Mouse (Mus musculus): ENCODE measurements around the gene Cdkn2aipnl. TPM values are rescaled to one million over a fixed set of nuclear protein-coding genes. Genes with fewer than 3 reads are reported as not detected.

The Cdkn2aipnl gene
- 47.6 and 63.6 TPM in 2 replicates for total RNA-seq (2017)

- peak; percentile 94 to 97 for ATAC-seq (replicated peaks in 1 of 2; ENCODE audit: insufficient read depth in 1 of 2, low FRiP score in 2 of 2, low TSS enrichment in 1 of 2, low read depth in 1 of 2, poor library complexity in 2 of 2, severe bottlenecking in 2 of 2)
These were observed at the start of gene Cdkn2aipnl for GRCm38 (mm10) chr11:51967443-51968401. Gene Cdkn2aipnl (plus strand): TSS chr11:51967661.

GRCm38 (mm10) chr11:51917951-51918350 lies 49.5 kb upstream of the Cdkn2aipnl start:
- no peak for ATAC-seq (replicated peaks in 1 of 2; ENCODE audit: insufficient read depth in 1 of 2, low FRiP score in 2 of 2, low TSS enrichment in 1 of 2, low read depth in 1 of 2, poor library complexity in 2 of 2, severe bottlenecking in 2 of 2)

GRCm38 (mm10) chr11:51918576-51918975 lies 48.9 kb upstream of the Cdkn2aipnl start:
- no peak for ATAC-seq (replicated peaks in 1 of 2; ENCODE audit: insufficient read depth in 1 of 2, low FRiP score in 2 of 2, low TSS enrichment in 1 of 2, low read depth in 1 of 2, poor library complexity in 2 of 2, severe bottlenecking in 2 of 2)

DNA sequence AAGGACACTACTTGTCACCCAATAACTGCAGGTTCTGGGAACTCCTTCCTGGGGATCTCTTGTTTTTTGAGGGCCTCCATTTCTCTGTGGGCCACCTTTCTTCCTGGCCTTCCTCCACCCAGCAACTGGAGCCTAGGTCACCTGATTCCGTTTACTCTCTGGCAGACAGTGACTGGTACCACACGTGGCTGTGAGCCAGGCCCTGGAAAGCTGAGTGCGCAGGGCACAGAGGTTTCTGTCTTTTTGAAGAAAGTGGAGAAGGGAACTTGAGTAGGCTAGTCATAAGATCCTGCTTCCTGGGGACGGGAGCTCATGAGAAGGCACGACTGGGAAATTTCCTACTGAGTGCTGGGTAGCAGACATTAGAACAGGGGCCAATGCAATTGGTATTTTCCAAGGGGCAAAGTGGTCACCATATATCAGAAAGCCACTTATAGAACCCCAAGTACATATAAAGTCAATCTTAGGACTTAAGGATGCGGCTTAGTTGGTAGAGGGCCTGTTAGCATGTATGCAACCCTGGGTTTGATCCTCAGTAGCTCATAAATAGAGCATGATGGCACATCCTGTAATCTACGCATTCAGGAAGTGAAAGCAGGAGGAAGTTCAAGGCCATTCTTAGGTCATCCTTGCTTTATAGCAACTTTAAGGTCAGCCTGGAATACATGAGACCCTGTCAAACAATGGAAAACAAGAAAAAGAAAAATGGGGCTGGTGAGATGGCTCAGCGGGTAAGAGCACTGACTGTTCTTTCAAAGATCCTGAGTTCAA lies 45.9 kb upstream of the Cdkn2aipnl start:
- ATAC-seq (replicated peaks in 1 of 2; ENCODE audit: insufficient read depth in 1 of 2, low FRiP score in 2 of 2, low TSS enrichment in 1 of 2, low read depth in 1 of 2, poor library complexity in 2 of 2, severe bottlenecking in 2 of 2): no peak; a peak in 1 of 4 replicates

GRCm38 (mm10) chr11:51922421-51922841 lies 45.0 kb upstream of the Cdkn2aipnl start:
- ATAC-seq (replicated peaks in 1 of 2; ENCODE audit: insufficient read depth in 1 of 2, low FRiP score in 2 of 2, low TSS enrichment in 1 of 2, low read depth in 1 of 2, poor library complexity in 2 of 2, severe bottlenecking in 2 of 2): no peak

DNA sequence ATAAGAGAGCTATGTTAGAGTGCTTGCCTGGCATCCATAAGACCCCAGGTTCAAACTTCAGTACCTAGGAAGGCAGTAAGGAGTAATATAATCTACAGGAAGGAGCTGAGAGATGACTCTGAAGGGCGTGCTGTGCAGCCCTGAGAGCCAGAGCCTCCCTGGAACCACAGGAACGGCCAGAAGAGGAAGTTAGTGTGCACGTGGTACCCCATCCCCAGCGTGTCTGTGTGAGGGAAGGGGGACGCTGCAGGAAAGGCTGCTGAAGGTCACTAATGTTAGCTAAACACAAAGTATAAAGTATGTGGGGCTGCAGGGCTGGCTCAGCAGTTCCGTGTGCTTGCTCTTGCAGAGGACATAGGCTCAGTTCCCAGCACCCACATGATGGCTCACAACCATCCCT lies 41.9 kb upstream of the Cdkn2aipnl start:
- ATAC-seq (replicated peaks in 1 of 2; ENCODE audit: insufficient read depth in 1 of 2, low FRiP score in 2 of 2, low TSS enrichment in 1 of 2, low read depth in 1 of 2, poor library complexity in 2 of 2, severe bottlenecking in 2 of 2): peak; percentile 93 to 94

DNA sequence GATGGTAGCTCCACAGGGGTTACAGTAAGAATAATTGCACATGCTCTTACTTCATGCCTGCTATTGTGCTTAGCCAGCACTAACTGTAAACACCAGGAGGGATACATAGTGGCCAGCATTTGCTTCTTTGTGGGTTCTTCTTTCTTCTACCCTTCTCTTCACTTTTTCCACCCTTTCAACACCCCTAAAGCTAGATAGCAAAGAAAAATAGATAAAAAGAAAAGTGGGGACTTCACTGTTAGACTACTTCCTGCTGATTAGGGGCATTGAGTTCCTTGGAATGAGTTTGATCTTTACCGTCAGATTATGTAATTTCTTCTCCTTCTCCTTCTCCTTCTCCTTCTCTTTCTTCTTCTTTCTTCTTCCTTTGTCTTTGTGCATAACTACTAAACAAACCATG lies 41.1 kb upstream of the Cdkn2aipnl start:
- ATAC-seq (replicated peaks in 1 of 2; ENCODE audit: insufficient read depth in 1 of 2, low FRiP score in 2 of 2, low TSS enrichment in 1 of 2, low read depth in 1 of 2, poor library complexity in 2 of 2, severe bottlenecking in 2 of 2): no peak

DNA sequence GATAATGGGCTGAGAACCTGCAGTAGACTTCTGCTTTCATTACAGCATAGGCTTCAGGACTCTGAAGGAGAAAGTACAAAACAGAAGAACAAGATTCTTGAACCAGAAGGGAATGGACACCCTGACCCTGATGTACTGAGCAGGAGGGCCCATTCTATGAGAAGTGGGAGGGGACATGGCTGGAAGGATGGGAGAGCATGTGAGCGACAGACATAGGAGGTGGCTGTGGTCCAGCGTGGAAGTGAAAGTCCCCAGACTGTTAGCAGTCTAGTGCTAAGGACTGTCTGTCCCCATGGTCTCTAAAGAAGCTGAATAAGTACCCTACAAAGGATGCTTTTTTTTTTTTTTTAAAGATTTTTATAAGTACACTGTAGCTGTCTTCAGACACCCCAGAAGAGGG lies 40.4 kb upstream of the Cdkn2aipnl start:
- ATAC-seq (replicated peaks in 1 of 2; ENCODE audit: insufficient read depth in 1 of 2, low FRiP score in 2 of 2, low TSS enrichment in 1 of 2, low read depth in 1 of 2, poor library complexity in 2 of 2, severe bottlenecking in 2 of 2): no peak

DNA sequence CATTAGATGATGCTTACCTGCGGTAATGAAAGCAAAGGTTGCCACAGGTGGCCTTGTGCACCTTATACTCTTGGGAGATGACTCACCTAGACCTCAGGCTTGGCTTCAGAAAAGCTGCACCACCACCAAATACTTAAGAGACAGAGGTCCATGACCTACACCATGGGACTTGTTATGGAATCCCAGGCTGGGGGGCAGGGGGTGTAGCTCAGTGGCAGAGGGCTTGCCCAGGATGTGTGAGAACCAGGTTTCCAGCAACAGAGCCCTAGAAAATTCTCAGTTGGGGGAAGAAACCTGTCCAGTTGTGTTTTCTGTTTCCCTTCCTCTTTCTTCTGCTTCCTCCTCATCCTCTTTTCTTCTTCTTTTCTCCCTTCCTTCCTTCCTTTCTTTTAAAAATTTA lies 36.3 kb upstream of the Cdkn2aipnl start:
- ATAC-seq (replicated peaks in 1 of 2; ENCODE audit: insufficient read depth in 1 of 2, low FRiP score in 2 of 2, low TSS enrichment in 1 of 2, low read depth in 1 of 2, poor library complexity in 2 of 2, severe bottlenecking in 2 of 2): no peak

GRCm38 (mm10) chr11:51931790-51932189 lies 35.7 kb upstream of the Cdkn2aipnl start:
- ATAC-seq (replicated peaks in 1 of 2; ENCODE audit: insufficient read depth in 1 of 2, low FRiP score in 2 of 2, low TSS enrichment in 1 of 2, low read depth in 1 of 2, poor library complexity in 2 of 2, severe bottlenecking in 2 of 2): peak; percentile 98

- no peak for ATAC-seq (replicated peaks in 1 of 2; ENCODE audit: insufficient read depth in 1 of 2, low FRiP score in 2 of 2, low TSS enrichment in 1 of 2, low read depth in 1 of 2, poor library complexity in 2 of 2, severe bottlenecking in 2 of 2)
These were observed 33.2 kb upstream of the Cdkn2aipnl start for GRCm38 (mm10) chr11:51934230-51934629.

DNA sequence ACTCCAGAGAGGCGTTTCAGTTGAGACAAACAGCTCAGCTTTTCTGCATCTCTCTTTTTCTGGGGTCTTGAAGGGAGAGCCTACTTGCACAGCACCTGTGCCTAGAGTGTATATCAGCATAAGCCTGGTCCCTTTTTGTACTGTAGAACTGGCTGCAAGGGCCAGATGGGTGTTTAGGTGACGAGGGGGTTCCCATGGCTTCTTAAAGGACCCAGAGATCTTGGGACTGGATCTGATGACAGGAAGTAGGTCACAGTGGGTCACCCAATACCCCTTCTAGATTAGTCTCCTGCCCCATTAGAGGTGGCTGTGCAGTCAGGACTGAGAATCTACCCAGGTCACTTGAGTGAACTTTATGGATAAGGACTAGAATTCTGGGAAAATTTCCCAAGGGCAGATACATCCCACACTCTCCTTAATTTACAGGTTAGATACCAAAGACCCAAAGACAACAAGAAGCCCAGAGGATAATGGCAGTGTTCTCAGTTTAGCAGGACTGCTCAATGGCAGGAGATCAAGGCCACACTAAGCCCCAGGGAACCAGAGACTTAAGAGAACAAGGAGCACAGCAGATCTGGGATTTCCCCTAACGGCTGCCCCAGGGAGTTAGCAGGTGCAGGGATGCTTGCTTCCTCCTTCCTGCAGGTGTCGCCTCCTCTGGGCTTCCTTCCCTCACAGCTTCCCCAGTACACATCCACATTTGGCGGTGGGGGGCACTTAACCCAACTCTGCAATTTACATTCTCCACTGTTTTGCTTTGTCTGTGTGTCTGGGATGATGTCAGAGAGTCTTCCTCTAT lies 31.6 kb upstream of the Cdkn2aipnl start:
- ATAC-seq (replicated peaks in 1 of 2; ENCODE audit: insufficient read depth in 1 of 2, low FRiP score in 2 of 2, low TSS enrichment in 1 of 2, low read depth in 1 of 2, poor library complexity in 2 of 2, severe bottlenecking in 2 of 2): peak in 1 of 2 experiments; percentile 19; a peak in 1 of 4 replicates

GRCm38 (mm10) chr11:51937361-51937781 lies 30.1 kb upstream of the Cdkn2aipnl start:
- no peak for ATAC-seq (replicated peaks in 1 of 2; ENCODE audit: insufficient read depth in 1 of 2, low FRiP score in 2 of 2, low TSS enrichment in 1 of 2, low read depth in 1 of 2, poor library complexity in 2 of 2, severe bottlenecking in 2 of 2)

DNA sequence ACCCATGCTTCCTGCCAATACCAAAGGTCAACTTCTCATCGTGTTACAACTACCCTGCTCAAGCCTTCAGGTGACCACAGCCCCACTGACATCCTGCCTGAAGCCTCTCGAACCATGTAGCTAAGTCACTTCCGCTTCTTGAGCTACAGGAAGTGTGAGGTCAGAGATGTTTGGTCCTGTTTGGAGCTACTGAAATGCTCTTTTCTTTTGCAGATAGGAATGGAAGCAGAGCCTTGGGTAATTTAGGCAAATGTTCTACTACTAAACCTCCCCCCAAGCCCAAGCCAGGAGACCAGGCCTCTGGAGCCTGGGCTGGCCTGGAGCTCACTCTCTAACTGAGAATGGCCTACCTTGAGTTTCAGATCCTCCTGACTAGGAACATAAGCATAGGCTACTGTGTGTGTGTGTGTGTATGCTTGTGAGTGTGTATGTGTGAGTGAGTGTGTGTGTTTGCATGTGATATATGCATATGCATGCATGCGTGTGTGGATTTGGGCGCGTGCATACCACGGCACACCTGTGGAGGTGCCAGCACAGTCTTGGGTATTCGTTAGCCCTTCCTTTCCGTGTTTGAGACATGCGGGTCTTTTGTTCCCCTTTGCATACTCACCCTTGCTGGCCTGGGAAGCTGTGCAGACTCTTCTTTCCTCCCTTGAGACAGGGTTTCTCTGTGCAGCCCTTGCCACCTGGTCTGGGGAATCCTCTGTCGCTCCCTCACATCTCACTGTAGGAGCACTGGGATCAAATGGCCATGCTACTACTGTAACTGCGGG lies 28.5 kb upstream of the Cdkn2aipnl start:
- ATAC-seq (replicated peaks in 1 of 2; ENCODE audit: insufficient read depth in 1 of 2, low FRiP score in 2 of 2, low TSS enrichment in 1 of 2, low read depth in 1 of 2, poor library complexity in 2 of 2, severe bottlenecking in 2 of 2): peak; percentile 83 to 87

DNA sequence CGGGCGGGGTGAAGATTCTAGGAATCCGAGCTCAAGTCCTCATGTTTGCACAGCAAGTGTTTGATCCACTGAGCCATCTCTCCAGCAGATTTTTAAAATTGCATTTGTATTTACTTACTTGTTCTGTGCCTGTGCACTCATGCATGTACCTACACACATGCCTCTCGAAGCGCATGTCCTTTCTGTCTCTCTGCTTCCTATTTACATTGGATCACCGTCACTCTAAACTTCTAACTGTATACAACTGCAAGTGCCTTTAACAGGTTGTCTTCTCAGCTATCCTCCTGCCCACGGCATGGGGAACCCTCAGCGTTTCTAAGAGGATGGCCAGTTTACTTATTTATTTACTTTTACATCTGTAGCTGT lies 27.9 kb upstream of the Cdkn2aipnl start:
- ATAC-seq (replicated peaks in 1 of 2; ENCODE audit: insufficient read depth in 1 of 2, low FRiP score in 2 of 2, low TSS enrichment in 1 of 2, low read depth in 1 of 2, poor library complexity in 2 of 2, severe bottlenecking in 2 of 2): no peak

DNA sequence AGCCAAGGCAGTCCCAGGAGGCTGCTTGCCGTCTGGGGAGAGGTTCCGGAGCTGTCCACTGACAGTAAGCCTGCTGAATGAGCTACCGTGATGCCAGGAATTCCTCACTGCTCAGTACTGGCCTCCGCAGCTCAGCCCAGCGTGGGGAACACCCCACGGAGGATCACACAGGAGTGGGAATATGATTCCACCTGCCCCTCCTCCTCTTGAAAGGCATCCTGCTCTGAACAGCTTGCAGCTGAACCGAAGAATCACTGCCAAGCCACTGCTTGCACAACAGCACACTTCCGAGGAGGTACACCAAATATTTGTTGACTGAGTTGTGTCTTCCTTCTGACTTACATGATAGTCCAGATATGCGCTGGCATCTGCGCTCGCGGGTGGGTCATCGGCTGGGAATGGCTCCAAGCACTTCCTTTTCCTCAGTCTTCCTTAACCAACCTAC lies 26.9 kb upstream of the Cdkn2aipnl start:
- no peak for ATAC-seq (replicated peaks in 1 of 2; ENCODE audit: insufficient read depth in 1 of 2, low FRiP score in 2 of 2, low TSS enrichment in 1 of 2, low read depth in 1 of 2, poor library complexity in 2 of 2, severe bottlenecking in 2 of 2)
